Mouse (Mus musculus): ENCODE measurements around the gene Col7a1. TPM values are rescaled to one million over a fixed set of nuclear protein-coding genes. Genes with fewer than 3 reads are reported as not detected.

Gene Col7a1
- polyA plus RNA-seq, 1 experiment from 2014 or later, result 4.5 TPM

DNA sequence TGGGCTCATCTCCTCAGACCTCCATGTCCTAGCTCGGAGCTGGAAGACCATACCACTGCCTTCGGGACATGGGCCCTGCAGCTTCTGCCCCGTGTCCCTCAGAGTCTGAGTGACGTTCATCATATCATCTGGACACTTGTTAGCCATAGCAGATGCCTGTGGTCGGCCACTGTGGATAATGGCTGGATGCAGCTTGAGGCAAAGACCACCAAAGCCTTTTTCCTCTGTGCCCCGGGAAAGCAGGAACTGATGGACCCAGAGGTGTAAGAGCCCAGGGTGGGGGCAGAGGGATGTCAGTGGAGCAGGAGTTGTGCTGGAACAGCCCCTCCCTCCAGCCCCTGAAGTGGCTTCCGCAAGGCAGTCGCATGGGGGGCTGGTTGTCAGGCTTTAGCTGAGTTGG lies 78.3 kb downstream of the Col7a1 start:
- H3K27ac ChIP-seq (ENCODE audit: low read length), result no peak overlapping the region
- H3K27me3 ChIP-seq (ENCODE audit: control insufficient read depth, insufficient read depth, low read length), result no peaks in the 10 kb centered on the region
- 77% methylated on average over 8 of the region's 8 CpGs for WGBS
- no peak overlapping the region for H3K4me2 ChIP-seq (replicated peaks; ENCODE audit: low read depth, low read length)
- no peaks in the 10 kb centered on the region for H3K9me3 ChIP-seq (ENCODE audit: control insufficient read depth, low read depth, low read length)
- H3K9ac ChIP-seq (replicated peaks; ENCODE audit: low read depth, low read length), result no peak overlapping the region
- H3K36me3 ChIP-seq (ENCODE audit: control insufficient read depth, insufficient read depth, low read length), result no peaks in the 10 kb centered on the region
- no peaks in the 10 kb centered on the region for H3K4me1 ChIP-seq (ENCODE audit: control insufficient read depth, insufficient read depth, low read length)
- H3K4me3 ChIP-seq (ENCODE audit: low read depth, low read length), result no peak overlapping the region
- no peak for ATAC-seq (ENCODE audit: insufficient number of reproducible peaks, insufficient read depth, low FRiP score, low read depth)

DNA sequence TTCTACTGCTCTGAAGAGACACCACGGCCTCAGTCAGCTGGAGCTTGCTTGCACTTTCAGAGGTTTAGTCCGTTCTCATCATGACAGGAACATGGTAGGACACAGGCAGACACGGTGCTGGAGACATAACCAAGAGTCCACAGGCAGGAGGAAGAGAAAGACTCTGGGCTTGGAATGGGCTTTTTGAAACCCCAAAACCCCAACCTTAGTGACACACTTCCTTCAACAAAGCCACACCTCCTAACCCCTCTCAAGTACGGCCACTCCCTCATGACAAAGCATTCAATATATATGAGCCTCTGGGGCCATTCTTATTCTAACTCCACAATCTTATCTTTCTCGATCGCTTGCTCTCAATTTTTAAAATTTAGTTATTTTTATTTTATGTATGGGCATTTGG lies 79.0 kb downstream of the Col7a1 start:
- WGBS, result 88% methylated on average over 6 of the region's 6 CpGs
- H3K9ac ChIP-seq (replicated peaks; ENCODE audit: low read depth, low read length), result no peak overlapping the region

More for the DNA sequence above, 79.0 kb downstream of the Col7a1 start:
- no peak for ATAC-seq (ENCODE audit: insufficient number of reproducible peaks, insufficient read depth, low FRiP score, low read depth)
- Histone ChIP-seq H3K4me2 (replicated peaks; ENCODE audit: low read depth, low read length) (no peak overlapping the region), H3K9me3 (ENCODE audit: control insufficient read depth, low read depth, low read length) (no peaks in the 10 kb centered on the region), H3K4me1 (ENCODE audit: control insufficient read depth, insufficient read depth, low read length) (no peaks in the 10 kb centered on the region), H3K27ac (ENCODE audit: low read length) (no peak overlapping the region), H3K36me3 (ENCODE audit: control insufficient read depth, insufficient read depth, low read length) (no peaks in the 10 kb centered on the region), H3K27me3 (ENCODE audit: control insufficient read depth, insufficient read depth, low read length) (no peaks in the 10 kb centered on the region), H3K4me3 (ENCODE audit: low read depth, low read length) (no peak overlapping the region)

MicroRNAs encoded within 50 kb of the gene (microRNA counts, 519-probe panel; counts per million panel counts)
- not detected for microRNA mmu-miR-711

Small RNAs within 50 kb of the gene (microRNA-seq; reads per million reads assigned to microRNA genes)
- gene Mir711, result not detected

Other genes starting within 250 kb of the Col7a1 start
- gene Ip6k2, start 169.8 kb upstream of the Col7a1 start, polyA plus RNA-seq (2014; fragmentation: Nextera tagmentation; extraction: Ambion mirVana), result 118 and 123 TPM in 2 replicates
- 11.9 and 15.3 TPM in 2 replicates for gene Nckipsd, start 145.2 kb upstream of the Col7a1 start, polyA plus RNA-seq (2014; fragmentation: Nextera tagmentation; extraction: Ambion mirVana)
- gene Celsr3, start 127.3 kb upstream of the Col7a1 start, polyA plus RNA-seq (2014; fragmentation: Nextera tagmentation; extraction: Ambion mirVana), result 1.3 and 1.8 TPM in 2 replicates
- 17.8 and 19.1 TPM in 2 replicates for gene Slc26a6, start 100.3 kb upstream of the Col7a1 start, polyA plus RNA-seq (2014; fragmentation: Nextera tagmentation; extraction: Ambion mirVana)
- gene Tmem89, start 39.0 kb upstream of the Col7a1 start, polyA plus RNA-seq (2014; fragmentation: Nextera tagmentation; extraction: Ambion mirVana), result not detected in 2 replicates
- 456 and 466 TPM in 2 replicates for gene Uqcrc1, start 17.0 kb upstream of the Col7a1 start, polyA plus RNA-seq (2014; fragmentation: Nextera tagmentation; extraction: Ambion mirVana)
- 0.45 TPM in 1 of 2 replicates, not detected in the other for gene Ucn2, start 32.4 kb downstream of the Col7a1 start, polyA plus RNA-seq (2014; fragmentation: Nextera tagmentation; extraction: Ambion mirVana)
- gene Pfkfb4, start 38.2 kb downstream of the Col7a1 start, polyA plus RNA-seq (2014; fragmentation: Nextera tagmentation; extraction: Ambion mirVana), result 7.9 and 8.5 TPM in 2 replicates
- 75.0 and 84.4 TPM in 2 replicates for gene Shisa5, start 85.0 kb downstream of the Col7a1 start, polyA plus RNA-seq (2014; fragmentation: Nextera tagmentation; extraction: Ambion mirVana)
- gene Trex1, start 106.1 kb downstream of the Col7a1 start, polyA plus RNA-seq (2014; fragmentation: Nextera tagmentation; extraction: Ambion mirVana), result 11.6 and 12.2 TPM in 2 replicates
- 27.2 and 29.3 TPM in 2 replicates for gene Atrip, start 120.5 kb downstream of the Col7a1 start, polyA plus RNA-seq (2014; fragmentation: Nextera tagmentation; extraction: Ambion mirVana)
- gene Ccdc51, start 128.9 kb downstream of the Col7a1 start, polyA plus RNA-seq (2014; fragmentation: Nextera tagmentation; extraction: Ambion mirVana), result 12.9 and 13.1 TPM in 2 replicates
- gene Tma7, start 129.0 kb downstream of the Col7a1 start, polyA plus RNA-seq (2014; fragmentation: Nextera tagmentation; extraction: Ambion mirVana), result 633 and 676 TPM in 2 replicates
- gene Plxnb1, start 141.8 kb downstream of the Col7a1 start, polyA plus RNA-seq (2014; fragmentation: Nextera tagmentation; extraction: Ambion mirVana), result 15.8 and 17.5 TPM in 2 replicates
- not detected in 2 replicates for gene Fbxw21, start 208.5 kb downstream of the Col7a1 start, polyA plus RNA-seq (2014; fragmentation: Nextera tagmentation; extraction: Ambion mirVana)
- gene Fbxw13, start 242.4 kb downstream of the Col7a1 start, polyA plus RNA-seq (2014; fragmentation: Nextera tagmentation; extraction: Ambion mirVana), result not detected in 2 replicates